Mouse (Mus musculus) erythroblast, adult 5-6 weeks (primary cell): ENCODE data around the gene Thoc3. TPM values are rescaled to one million over a fixed set of nuclear protein-coding genes. Genes with fewer than 3 reads are reported as not detected.

Experiments
- ATAC-seq: replicated peaks from 2 replicates; pipeline ENCODE4 v1.8.0; 2016; ENCODE audit warnings: moderate number of reproducible peaks, mild to moderate bottlenecking, moderate TSS enrichment, inconsistent platforms; ENCODE audit not compliant: poor library complexity, low FRiP score, severe bottlenecking
- total RNA-seq, 2 experiments: library from RNA; stranded (forward) in 1 of 2; stranded (reverse) in 1 of 2; fragments of 150-400 nt in 1 of 2; fragments of 200-764, 138-1000 nt in 1 of 2; gene quantifications; 2 replicates each; pipeline versions ENCODE4 v1.2.3 to v1.2.4; 2015 to 2017; ENCODE audit warnings: low replicate concordance in 2 of 2

Gene Thoc3
- total RNA-seq, 2 experiments from 2014 or later: 5.7 to 6.7 TPM

- ATAC-seq: peak; percentile 90
Measured at GRCm38 (mm10) chr13:54446686-54447495, 21.8 kb downstream of the Thoc3 start.

- ATAC-seq: no peak
Measured at GRCm38 (mm10) chr13:54443693-54444092, 25.0 kb downstream of the Thoc3 start.

- ATAC-seq: no peak
Measured at GRCm38 (mm10) chr13:54439912-54440311, 28.7 kb downstream of the Thoc3 start.

- no peak for ATAC-seq
Measured at GRCm38 (mm10) chr13:54438814-54439213, 29.8 kb downstream of the Thoc3 start.

- no peak for ATAC-seq
Measured at GRCm38 (mm10) chr13:54437083-54437482, 31.6 kb downstream of the Thoc3 start.

- ATAC-seq: no peak
Measured at GRCm38 (mm10) chr13:54436666-54437065, 32.0 kb downstream of the Thoc3 start.

GRCm38 (mm10) chr13:54431161-54431560 is 37.5 kb downstream of the Thoc3 start:
- ATAC-seq: no peak

GRCm38 (mm10) chr13:54430051-54430450 is 38.6 kb downstream of the Thoc3 start:
- ATAC-seq: no peak

- ATAC-seq: no peak
Measured at GRCm38 (mm10) chr13:54428771-54429170, 39.9 kb downstream of the Thoc3 start.

- ATAC-seq: no peak
Measured at GRCm38 (mm10) chr13:54426781-54427655, 41.6 kb downstream of the Thoc3 start.

GRCm38 (mm10) chr13:54425269-54425668 is 43.4 kb downstream of the Thoc3 start:
- ATAC-seq: no peak

GRCm38 (mm10) chr13:54420226-54420625 is 48.4 kb downstream of the Thoc3 start:
- ATAC-seq: no peak

- no peak for ATAC-seq
Measured at GRCm38 (mm10) chr13:54418781-54419327, 49.8 kb downstream of the Thoc3 start.

- ATAC-seq: no peak
Measured at GRCm38 (mm10) chr13:54415059-54415458, 53.6 kb downstream of the Thoc3 start.

GRCm38 (mm10) chr13:54412721-54413120 is 55.9 kb downstream of the Thoc3 start:
- ATAC-seq: no peak

GRCm38 (mm10) chr13:54412236-54412635 is 56.4 kb downstream of the Thoc3 start:
- ATAC-seq: no peak

GRCm38 (mm10) chr13:54411656-54412055 is 57.0 kb downstream of the Thoc3 start:
- ATAC-seq: no peak
